Mouse (Mus musculus): ENCODE measurements around the gene Serpina12. TPM values are rescaled to one million over a fixed set of nuclear protein-coding genes. Genes with fewer than 3 reads are reported as not detected.
A peak's percentile ranks its signal among the peaks of the same experiment; 100 is the strongest.

Serpina12 gene
- total RNA-seq, 2 experiments from 2014 or later: not detected

DNA sequence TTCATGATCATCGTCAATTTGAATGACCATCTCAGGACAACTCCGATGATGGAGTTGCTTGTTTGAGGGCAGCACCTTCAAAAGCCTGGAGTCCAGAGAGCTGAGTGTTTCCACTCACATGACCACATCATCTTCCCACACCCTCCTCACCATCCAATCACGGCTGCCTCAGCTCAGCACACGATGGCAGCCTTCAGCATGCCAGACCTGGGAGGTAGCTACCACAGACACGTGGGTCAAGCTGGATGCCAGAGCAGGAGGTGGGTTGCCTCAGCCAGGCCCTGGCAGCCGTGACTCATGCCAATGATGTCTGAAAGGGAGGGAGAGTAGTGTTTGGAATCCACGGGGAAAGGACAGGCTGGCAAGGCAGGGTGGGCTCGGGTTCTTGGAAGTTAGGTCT, 11.5 kb upstream of the Serpina12 start:
- no peak for TF ChIP-seq CTCF (IDR thresholded peaks at IDR 0.05)
- DNase-seq: no peak
- Histone ChIP-seq H3K27ac (no peak overlapping the region), H3K4me3 (no peak overlapping the region)
- intact Hi-C loops (cut with DNase I): no loop called here

DNA sequence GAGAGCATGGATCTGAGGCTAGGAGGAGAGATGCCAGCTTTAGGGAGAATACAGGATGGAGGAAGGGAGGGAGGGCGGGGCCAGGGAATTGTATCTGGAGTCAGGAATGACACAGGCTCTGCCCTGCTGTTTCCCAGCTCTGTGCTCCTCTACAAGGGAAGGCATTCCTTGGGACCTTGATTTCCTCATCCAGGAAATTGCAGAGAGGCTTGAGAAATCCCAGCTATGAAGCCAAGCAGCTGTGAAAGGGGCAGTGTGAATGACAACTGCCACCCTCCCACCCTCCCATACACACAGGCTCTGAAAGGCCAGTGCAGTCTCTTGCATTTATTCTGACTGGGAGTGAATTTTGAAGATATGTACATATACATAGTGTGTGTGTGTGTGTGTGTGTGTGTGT, 9.8 kb upstream of the Serpina12 start:
- intact Hi-C loops (cut with DNase I): no loop called here
- TF ChIP-seq CTCF (IDR thresholded peaks at IDR 0.05): no peak
- H3K4me3 ChIP-seq: no peak overlapping the region
- no peak for DNase-seq
- no peak overlapping the region for H3K27ac ChIP-seq

DNA sequence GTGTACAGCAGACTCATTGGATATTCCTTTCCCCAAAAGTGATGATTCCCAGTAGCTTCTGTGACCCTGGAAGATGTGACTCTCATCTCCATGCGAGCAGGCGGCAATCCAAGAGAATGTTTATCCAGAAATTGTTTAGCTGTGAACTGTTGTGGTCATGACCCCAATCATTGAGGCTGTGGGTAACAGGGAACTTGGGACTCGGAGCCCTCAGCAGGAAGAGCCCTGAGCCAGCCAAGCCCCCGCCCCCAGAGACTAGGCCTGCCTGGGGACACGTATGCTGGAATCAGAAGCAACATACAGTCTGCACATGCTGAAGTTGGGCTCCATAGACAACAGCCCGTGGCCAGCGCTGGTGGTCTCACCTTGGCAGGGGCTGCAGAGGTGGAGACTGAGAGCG, 1.5 kb upstream of the Serpina12 start:
- Histone ChIP-seq H3K4me3 (no peak overlapping the region), H3K27ac (no peak overlapping the region)
- intact Hi-C loops (cut with DNase I): no loop called here
- no peak for DNase-seq
- no peak for TF ChIP-seq CTCF (IDR thresholded peaks at IDR 0.05)

DNA sequence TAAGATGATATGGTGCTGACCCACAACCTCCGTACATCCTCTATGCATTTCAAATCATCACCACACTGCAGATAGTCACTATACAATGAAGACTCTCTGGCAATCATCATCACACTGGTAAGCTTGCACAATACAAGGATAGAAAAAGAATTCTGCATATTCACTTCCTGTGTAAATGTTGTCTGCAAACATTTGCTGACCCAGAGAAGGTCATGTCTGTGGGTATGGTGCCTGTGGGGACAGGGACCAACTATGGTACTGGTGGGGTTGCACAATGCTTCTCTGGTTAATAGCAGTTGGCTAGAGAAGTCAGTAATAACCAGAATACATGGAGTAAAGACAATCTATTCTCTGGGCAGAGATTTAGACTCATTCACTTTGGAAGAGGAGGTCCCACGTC, 1.5 kb downstream of the Serpina12 start:
- intact Hi-C loops (cut with DNase I): no loop called here
- no peak for TF ChIP-seq CTCF (IDR thresholded peaks at IDR 0.05)
- H3K4me3 ChIP-seq: no peak overlapping the region
- no peak for DNase-seq
- no peak overlapping the region for H3K27ac ChIP-seq

DNA sequence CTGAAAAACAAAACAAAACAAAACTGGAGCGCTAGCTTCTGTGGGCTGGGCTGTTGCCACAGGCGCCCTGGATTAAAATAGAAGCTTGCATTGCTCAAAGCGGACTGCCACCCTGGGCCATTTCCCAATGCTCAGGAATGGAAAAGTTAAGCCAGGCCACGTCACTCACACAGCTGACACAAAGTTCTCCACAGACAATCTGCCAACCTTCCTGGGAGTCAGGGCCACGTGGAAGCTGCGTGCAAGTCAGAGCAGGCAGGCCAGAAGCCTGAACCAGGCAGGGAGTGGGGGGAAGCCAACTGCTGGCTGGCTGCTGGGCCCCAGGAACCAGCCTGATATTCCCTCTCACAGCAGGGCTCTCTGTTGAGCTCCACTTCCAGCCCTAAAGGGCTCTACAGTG, 2.8 kb downstream of the Serpina12 start:
- peak overlapping the region; percentile 46 for H3K4me3 ChIP-seq
- intact Hi-C loops (cut with DNase I): no loop called here
- no peak for TF ChIP-seq CTCF (IDR thresholded peaks at IDR 0.05)
- H3K27ac ChIP-seq: peak overlapping the region; percentile 92
- DNase-seq: peak; percentile 90

DNA sequence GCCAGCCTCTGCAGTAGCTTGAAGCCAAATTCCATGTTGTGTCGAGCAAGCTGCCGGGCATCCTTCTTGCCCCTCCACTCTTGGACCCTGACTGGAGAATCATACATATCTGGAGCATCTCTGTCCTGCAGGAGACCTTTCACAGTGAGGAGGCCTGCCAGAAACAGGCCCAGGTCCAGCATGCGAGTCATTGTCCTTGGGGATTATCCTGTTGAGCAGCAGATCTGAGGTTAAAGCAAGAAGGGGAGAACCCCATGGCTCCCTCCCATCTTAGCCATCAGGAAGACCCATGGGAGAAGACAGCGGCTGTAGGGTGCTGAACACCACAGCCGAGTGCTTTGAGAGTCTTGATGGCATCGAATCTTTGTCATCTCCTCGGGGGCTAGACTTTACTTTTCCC, 6.1 kb downstream of the Serpina12 start:
- DNase-seq: no peak
- H3K27ac ChIP-seq: no peak overlapping the region
- no peak for TF ChIP-seq CTCF (IDR thresholded peaks at IDR 0.05)
- H3K4me3 ChIP-seq: no peak overlapping the region
- intact Hi-C loops (cut with DNase I): no loop called here

DNA sequence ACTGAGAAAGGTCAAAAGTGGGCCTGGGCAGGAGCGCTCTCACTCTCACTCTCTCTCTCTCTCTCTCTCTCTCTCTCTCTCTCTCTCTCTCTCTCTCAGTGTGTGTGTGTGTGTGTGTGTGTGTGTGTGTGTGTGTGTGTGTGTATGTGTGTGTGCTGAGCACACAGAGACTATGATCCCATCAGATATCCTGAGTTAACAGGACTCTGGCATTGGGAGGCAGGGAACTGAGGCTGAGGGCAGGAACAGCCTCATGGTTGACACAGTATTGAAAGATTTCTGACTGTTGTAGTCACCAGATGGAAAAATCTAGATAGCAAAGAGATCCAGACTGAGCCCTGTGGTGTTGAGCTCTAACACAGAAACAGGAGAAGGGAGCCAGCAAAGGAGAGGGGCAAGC, 10.5 kb downstream of the Serpina12 start:
- no peak for DNase-seq
- Histone ChIP-seq H3K27ac (no peak overlapping the region), H3K4me3 (no peak overlapping the region)
- no peak for TF ChIP-seq CTCF (IDR thresholded peaks at IDR 0.05)
- intact Hi-C loops (cut with DNase I): no loop called here

DNA sequence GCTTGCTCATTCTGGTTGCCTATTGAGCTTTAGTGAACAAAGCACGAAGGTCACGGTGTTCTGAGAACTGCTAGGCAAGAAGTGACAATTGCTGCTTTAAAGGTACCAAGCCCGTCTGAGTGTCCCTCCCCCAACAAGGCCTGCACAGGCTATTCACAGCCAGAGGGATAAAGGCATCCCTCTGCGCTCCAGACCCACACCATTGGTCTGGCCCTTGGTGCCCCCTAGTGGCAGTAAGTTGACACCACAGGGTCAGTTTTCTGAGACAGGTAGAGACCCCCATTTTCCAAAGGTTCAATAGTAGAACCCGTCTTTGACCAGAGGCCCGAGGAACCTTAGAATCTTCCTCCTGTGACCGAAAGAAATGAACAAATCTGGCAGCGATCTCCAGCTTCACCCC, 14.3 kb downstream of the Serpina12 start:
- intact Hi-C loops (cut with DNase I): loop anchor here (2.0 kb wide), 1 partner anchor 35 kb away; no protein-coding TSS in a partner anchor
- TF ChIP-seq CTCF (IDR thresholded peaks at IDR 0.05): peak; percentile 67
- DNase-seq: peak; percentile 28
- H3K27ac ChIP-seq: no peak overlapping the region
- H3K4me3 ChIP-seq: no peak overlapping the region

DNA sequence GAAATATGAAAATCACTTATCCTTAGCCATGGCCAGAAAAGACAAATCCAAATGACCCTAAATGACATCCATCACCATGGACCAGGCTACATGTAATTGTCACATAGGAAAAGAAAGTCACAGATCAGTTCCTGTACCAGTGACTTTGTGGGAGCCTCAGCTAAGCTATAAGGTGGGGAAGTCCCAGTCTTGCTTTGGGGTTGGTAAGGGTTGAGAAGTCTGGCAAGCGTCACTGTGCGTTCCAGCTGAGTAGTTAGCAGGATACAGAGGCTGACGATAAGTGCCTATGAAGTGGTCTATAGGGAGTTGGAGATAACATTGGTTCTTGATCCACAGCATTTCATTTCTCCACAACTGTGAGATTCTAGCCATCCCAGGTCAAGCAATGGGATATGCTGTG, 29.0 kb downstream of the Serpina12 start:
- no peak for TF ChIP-seq CTCF (IDR thresholded peaks at IDR 0.05)
- DNase-seq: no peak
- Histone ChIP-seq H3K27ac (no peak overlapping the region), H3K4me3 (no peak overlapping the region)
- intact Hi-C loops (cut with DNase I): no loop called here

DNA sequence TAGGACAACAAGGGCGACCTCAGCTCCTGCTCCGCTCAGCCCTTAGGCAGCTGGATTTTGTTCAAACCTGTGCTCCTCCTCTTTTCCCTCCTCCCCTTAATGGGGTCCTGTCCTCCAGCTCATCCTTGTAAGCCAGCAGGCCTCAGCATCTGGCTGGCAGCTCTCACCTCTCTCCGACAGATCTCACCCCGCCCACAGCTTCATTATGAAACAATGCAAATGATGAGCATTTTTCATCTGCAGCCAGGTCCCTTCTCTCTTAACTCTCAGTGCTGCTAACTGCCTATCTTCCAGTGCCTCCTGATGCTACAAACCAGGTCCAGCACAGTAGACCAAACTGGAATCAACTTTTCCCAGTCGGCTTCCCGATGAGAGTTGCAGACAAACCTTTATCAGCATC, 30.6 kb downstream of the Serpina12 start, which contains the start of gene Serpina9:
Serpina9 (minus strand) TSS at position 136 of the 400 bp plus-strand sequence.
- H3K27ac ChIP-seq: no peak within 1 kb of the TSS
- no peak for DNase-seq
- TF ChIP-seq CTCF (IDR thresholded peaks at IDR 0.05): no peak
- H3K4me3 ChIP-seq: no peak within 1 kb of the TSS
- intact Hi-C loops (cut with DNase I): no loop called here

DNA sequence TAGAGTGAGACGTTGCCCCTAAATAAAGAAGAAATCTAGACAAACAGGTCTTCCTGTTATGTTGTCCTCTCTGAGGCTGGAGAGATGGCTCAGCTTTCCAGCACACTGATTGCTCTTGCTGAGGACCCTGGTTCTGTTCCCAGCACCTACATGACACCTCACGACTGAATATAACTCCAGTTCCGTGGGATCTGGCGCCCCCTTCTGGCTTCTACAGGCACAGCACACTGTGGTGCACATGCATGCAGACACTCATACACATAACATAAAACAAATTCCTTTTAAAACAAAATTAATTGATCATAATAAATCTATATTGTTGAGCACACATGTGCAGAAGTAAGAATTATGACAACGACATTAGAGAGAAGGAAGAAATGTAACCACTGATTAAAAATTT, 39.6 kb downstream of the Serpina12 start:
- no peak; the same call in 1 of the 2 replicates for TF ChIP-seq CTCF (IDR thresholded peaks at IDR 0.05)
- no peak for DNase-seq
- H3K27ac ChIP-seq: no peak overlapping the region
- no peak overlapping the region for H3K4me3 ChIP-seq
- intact Hi-C loops (cut with DNase I): no loop called here

DNA sequence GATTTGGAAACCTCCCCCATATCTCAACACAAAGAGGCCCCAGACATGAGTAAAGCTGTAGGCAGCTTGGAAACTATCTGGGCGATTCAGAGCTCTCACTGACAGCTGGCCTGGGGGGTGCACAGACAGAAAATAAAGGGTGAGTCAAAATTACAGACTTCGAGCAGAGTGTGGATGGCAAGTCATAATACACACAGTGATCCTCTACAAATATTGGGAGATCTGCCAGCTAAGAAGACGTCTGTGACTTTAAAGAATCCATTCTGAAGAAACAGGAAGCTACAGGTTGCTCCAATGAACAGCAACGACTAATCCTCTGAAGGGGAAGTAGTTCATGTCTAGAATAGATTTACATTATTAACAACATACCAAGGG, 41.0 kb downstream of the Serpina12 start:
- TF ChIP-seq CTCF (IDR thresholded peaks at IDR 0.05): no peak
- Histone ChIP-seq H3K4me3 (no peak overlapping the region), H3K27ac (no peak overlapping the region)
- intact Hi-C loops (cut with DNase I): no loop called here
- no peak for DNase-seq

DNA sequence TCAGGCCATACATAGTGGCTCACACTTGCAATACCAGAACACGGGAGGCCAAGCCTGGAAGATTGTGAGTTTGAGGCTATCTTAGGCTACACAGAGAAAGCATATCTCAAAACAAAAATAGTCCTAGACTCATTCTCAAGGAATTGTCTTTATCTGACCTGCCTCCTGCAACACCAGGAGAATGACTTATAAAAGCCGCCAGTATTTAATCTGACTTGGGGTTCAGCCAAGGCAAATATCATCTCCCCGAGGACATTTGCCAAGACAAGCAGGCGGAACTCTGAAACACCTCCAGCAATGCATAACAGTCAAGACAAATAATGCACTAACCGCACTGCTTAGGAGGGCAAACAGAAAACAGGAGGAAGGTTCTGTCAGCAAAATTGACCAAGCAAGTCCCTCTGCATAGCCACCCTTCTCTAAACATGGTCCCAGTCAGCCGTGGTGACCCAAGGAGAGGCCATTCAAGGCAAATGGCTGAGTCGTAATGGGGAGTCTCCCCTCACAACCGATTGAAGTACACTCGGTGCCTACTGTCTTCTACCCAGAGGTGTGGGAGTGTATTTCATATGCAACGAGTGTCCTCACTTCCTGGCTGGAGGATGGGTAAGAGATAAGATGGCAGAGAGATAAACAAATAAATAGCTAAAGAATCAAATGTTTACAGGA, 41.5 kb downstream of the Serpina12 start:
- H3K4me3 ChIP-seq: no peak overlapping the region
- TF ChIP-seq CTCF (IDR thresholded peaks at IDR 0.05): no peak
- DNase-seq: no peak
- intact Hi-C loops (cut with DNase I): no loop called here
- no peak overlapping the region for H3K27ac ChIP-seq

DNA sequence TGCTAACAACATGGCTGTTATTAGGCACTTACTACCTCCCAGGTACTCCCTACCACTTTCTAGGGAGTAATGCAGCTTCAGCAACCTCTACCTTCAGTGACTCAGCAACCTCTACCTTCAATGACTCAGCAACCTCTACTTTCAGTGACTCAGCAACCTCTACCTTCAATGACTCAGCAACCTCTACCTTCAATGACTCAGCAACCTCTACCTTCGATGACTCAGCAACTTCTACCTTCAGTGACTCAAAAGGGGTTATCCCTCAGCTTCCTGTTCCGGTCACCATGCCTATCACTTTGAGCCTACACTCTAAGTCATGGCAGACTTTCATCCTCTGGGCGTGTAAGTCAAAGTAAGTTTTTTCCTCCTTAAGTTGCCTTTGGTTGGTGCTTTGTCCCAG, 43.6 kb downstream of the Serpina12 start:
- H3K4me3 ChIP-seq: no peak overlapping the region
- intact Hi-C loops (cut with DNase I): no loop called here
- no peak for DNase-seq
- no peak for TF ChIP-seq CTCF (IDR thresholded peaks at IDR 0.05)
- no peak overlapping the region for H3K27ac ChIP-seq

All from gastrocnemius, adult 2 months (tissue).